In the genomic region with DNA sequence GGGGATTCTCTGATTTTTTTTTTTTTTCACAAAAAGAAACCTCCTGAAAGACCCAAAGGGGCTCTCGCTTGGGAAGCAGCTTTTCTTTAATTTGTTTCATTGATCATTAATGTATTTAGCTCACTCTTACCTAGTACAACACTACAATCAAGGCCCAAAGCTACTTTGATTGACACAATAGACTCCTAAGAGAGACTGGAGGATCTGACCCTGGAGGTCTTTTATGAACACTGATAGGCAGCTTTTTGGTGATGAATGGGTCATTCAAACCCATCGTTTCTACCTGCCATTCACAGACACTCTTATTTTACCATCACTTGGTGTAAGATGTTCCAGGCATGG, we compare ENCODE assay signal across 21 mouse cellular contexts. TPM values are rescaled to one million over a fixed set of nuclear protein-coding genes. Genes with fewer than 3 reads are reported as not detected.
"Had no signal": no experiment of that assay in that cellular context is flagged by ENCODE, and none has a peak within 500 bp of the region (broad histone marks: within the 10 kb centered on the region; RNA-seq: fewer than 3 reads in every experiment).

No protein-coding gene starts in this region.

- H3K36me3 ChIP-seq: neural tube, embryonic 13.5 days; stomach, embryonic 15.5 days had no signal

- H3K9me3 ChIP-seq: neural tube, embryonic 13.5 days; stomach, embryonic 15.5 days had no signal

- H3K27me3 ChIP-seq: neural tube, embryonic 13.5 days; stomach, embryonic 15.5 days had no signal

- H3K4me3 ChIP-seq: myocyte; neural tube, embryonic 13.5 days; stomach, embryonic 15.5 days had no signal

- DNase-seq: lung, adult 18-20 months; lung, embryonic 14.5 days; lung, postnatal 10 days; lung, postnatal 4 days; right cerebral cortex, postnatal 14 days; thymus, adult 2 months; thymus, postnatal 25 days; thymus, postnatal 4 days had no signal

- H3K4me1 ChIP-seq: stomach, embryonic 15.5 days had no signal

- H3K9ac ChIP-seq: lung, embryonic 14.5 days; neural tube, embryonic 13.5 days; stomach, embryonic 15.5 days had no signal

- H3K27ac ChIP-seq: neural tube, embryonic 13.5 days; stomach, embryonic 15.5 days; stomach, postnatal 0 days had no signal

- H3K4me2 ChIP-seq: lung, embryonic 14.5 days; midbrain, embryonic 11.5 days; neural tube, embryonic 13.5 days; stomach, embryonic 15.5 days had no signal

RNA-seq across cellular contexts. Expression of a gene that starts 4.1 kb away (rescaled TPM):
- polyA plus RNA-seq: liver, embryonic 16.5 days; lung, embryonic 14.5 days; lung, embryonic 16.5 days; midbrain, embryonic 11.5 days; midbrain, embryonic 14.5 days; midbrain, embryonic 16.5 days; myocyte; neural tube, embryonic 11.5 days; neural tube, embryonic 13.5 days; spleen, adult 2 months; stomach, embryonic 15.5 days; stomach, postnatal 0 days; testis, adult 2 months; thymus, adult 2 months; urinary bladder, adult 2 months had no signal
